Mouse (Mus musculus) bone marrow, adult 2 months (tissue): ENCODE measurements around the gene Ramp2.

ENCODE experiments used
- CTCF ChIP-seq: fragments of 200-500 bp; IDR thresholded peaks from 2 replicates; pipeline ENCODE4 v1.5.1; 2011; ENCODE audit warnings: low read length, control low read depth; ENCODE audit not compliant: control insufficient read depth, insufficient read depth
- POLR2A ChIP-seq: fragments of 200-500 bp; IDR thresholded peaks from 2 replicates; pipeline ENCODE4 v1.6.1; 2011; ENCODE audit warnings: low read depth, mild to moderate bottlenecking, control low read depth, low read length, borderline replicate concordance; ENCODE audit not compliant: control insufficient read depth

- TF ChIP-seq POLR2A (no peak), CTCF (no peak)
Observed at GRCm38 (mm10) chr11:101211970-101212369, 33.9 kb upstream of the Ramp2 start.
